Mouse (Mus musculus) layer of hippocampus, postnatal 36 days (tissue): ENCODE data around the gene Ntmt1. TPM values are rescaled to one million over a fixed set of nuclear protein-coding genes. Genes with fewer than 3 reads are reported as not detected.

Source experiments
- total RNA-seq, 2 experiments: library from RNA; stranded (reverse); gene quantifications; 2 replicates each; pipeline ENCODE4 v1.2.3; 2021

Gene Ntmt1
- total RNA-seq, 2 experiments from 2014 or later = 31.3 to 37.4 TPM

Other genes with a start within 250 kb of the Ntmt1 start
- 1 to 10 TPM; 3.5 to 4.0 TPM for gene Cstad, start 212.8 kb upstream of the Ntmt1 start, total RNA-seq
- gene 1700001O22Rik, start 4.2 kb upstream of the Ntmt1 start, total RNA-seq = 1 to 10 TPM; 4.8 to 5.6 TPM
- gene Asb6, start 22.5 kb downstream of the Ntmt1 start, total RNA-seq = 10 to 100 TPM; 38.4 to 40.6 TPM
- gene Prrx2, start 27.1 kb downstream of the Ntmt1 start, total RNA-seq = 1 to 10 TPM in 1 of 2 experiments, under 1 TPM in 1; 0.92 to 2.1 TPM
- 1 to 10 TPM; 2.1 to 2.9 TPM for gene Ptges, start 122.0 kb downstream of the Ntmt1 start, total RNA-seq
- 10 to 100 TPM; 40.3 to 40.7 TPM for gene Tor1b, start 145.1 kb downstream of the Ntmt1 start, total RNA-seq
- gene Tor1a, start 160.1 kb downstream of the Ntmt1 start, total RNA-seq = 10 to 100 TPM; 48.2 to 52.6 TPM
- gene BC005624, start 174.4 kb downstream of the Ntmt1 start, total RNA-seq = 10 to 100 TPM; 63.9 to 64.3 TPM
- gene Usp20, start 174.5 kb downstream of the Ntmt1 start, total RNA-seq = 10 to 100 TPM; 79.3 to 80.4 TPM